Mouse (Mus musculus) MEL (cell line): Measurements from ENCODE around the gene Ptprf.

Experiments
- CHD1 ChIP-seq: IDR thresholded peaks from 2 replicates; pipeline ENCODE4 v1.6.1; 2012; ENCODE audit warnings: low read depth, mild to moderate bottlenecking, inconsistent platforms, low read length, improper control_type of control experiment
- NELFE ChIP-seq: IDR thresholded peaks from 2 replicates; pipeline ENCODE4 v1.6.1; 2011; ENCODE audit warnings: low read depth, low read length, improper control_type of control experiment
- POLR2A ChIP-seq, 2 experiments: IDR thresholded peaks; 2 replicates each; pipeline ENCODE4 v1.6.1; 2011 to 2012; ENCODE audit warnings: low read length in 2 of 2, mild to moderate bottlenecking in 2 of 2, control low read depth in 1 of 2, improper control_type of control experiment in 1 of 2, low read depth in 1 of 2, moderate library complexity in 1 of 2; ENCODE audit not compliant: control insufficient read depth in 1 of 2, insufficient read depth in 1 of 2, poor library complexity in 1 of 2

DNA sequence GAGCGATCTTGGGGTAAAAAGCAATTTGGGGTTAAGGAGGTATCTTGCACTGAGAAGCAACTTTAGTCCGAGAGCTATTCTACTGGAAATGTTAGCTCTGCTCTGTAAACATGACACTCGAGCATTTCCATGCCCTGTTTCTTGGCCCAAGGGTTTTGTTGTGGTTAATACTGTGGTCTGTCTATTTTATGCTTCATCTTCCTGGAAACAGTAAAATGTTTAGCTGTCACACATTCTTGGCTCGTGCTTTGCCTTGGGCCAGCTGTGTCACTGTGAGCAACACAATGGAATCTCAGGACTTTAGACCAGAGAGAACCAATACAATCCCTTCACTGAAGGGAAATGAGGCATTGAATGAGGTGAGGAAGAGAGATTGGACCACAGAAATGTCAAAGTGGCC, 40.6 kb upstream of the Ptprf start:
- no peak for TF ChIP-seq NELFE
- TF ChIP-seq POLR2A (IDR thresholded peaks at IDR 0.05; ENCODE audit: control insufficient read depth in 1 of 2, insufficient read depth in 1 of 2, low read depth in 1 of 2, low read length in 2 of 2, poor library complexity in 1 of 2), result no peak
- TF ChIP-seq CHD1, result no peak
